Mouse (Mus musculus) limb, embryonic 14.5 days (tissue): ENCODE results near the gene Rps27rt. TPM values are rescaled to one million over a fixed set of nuclear protein-coding genes. Genes with fewer than 3 reads are reported as not detected.
A peak's percentile ranks its signal among the peaks of the same experiment; 100 is the strongest.

ENCODE experiments used
- ATAC-seq: fragments of 200-750 bp; cut with Nextera tagmentation; 2 replicates; pipeline ENCODE4 v1.8.0; 2017; ENCODE audit warnings: low read depth, moderate number of reproducible peaks, moderate TSS enrichment; ENCODE audit not compliant: low FRiP score
- DNase-seq: peaks from one replicate; pipeline ENCODE4 v3.0.0-alpha.2; 2015; ENCODE audit warnings: low spot score
- H3K27ac ChIP-seq: fragments of 300-500 bp; sonication (generic); replicated peaks from 2 replicates; pipeline ENCODE4 v1.5.1; 2014; ENCODE audit warnings: low read depth, mild to moderate bottlenecking, low read length, moderate library complexity, mixed read lengths
- H3K27me3 ChIP-seq: fragments of 300-500 bp; sonication (generic); 2 replicates; pipeline ENCODE4 v1.6.1; 2014; ENCODE audit warnings: low read length, mixed read lengths; ENCODE audit not compliant: control insufficient read depth, insufficient read depth
- H3K36me3 ChIP-seq: fragments of 300-500 bp; sonication (generic); 2 replicates; pipeline ENCODE4 v1.6.1; 2014; ENCODE audit warnings: mild to moderate bottlenecking, low read length, moderate library complexity, mixed read lengths; ENCODE audit not compliant: control insufficient read depth, insufficient read depth
- H3K4me1 ChIP-seq: fragments of 300-500 bp; sonication (generic); 2 replicates; pipeline ENCODE4 v1.6.1; 2014; ENCODE audit warnings: antibody characterized with exemption, low read length, mixed read lengths; ENCODE audit not compliant: control insufficient read depth, insufficient read depth
- H3K4me2 ChIP-seq: fragments of 300-500 bp; sonication (generic); replicated peaks from 2 replicates; pipeline ENCODE4 v1.6.1; 2014; ENCODE audit warnings: low read depth, mild to moderate bottlenecking, low read length, moderate library complexity; ENCODE audit not compliant: severe bottlenecking
- H3K4me3 ChIP-seq: fragments of 300-500 bp; sonication (generic); replicated peaks from 2 replicates; pipeline ENCODE4 v1.5.1; 2014; ENCODE audit warnings: low read length
- H3K9ac ChIP-seq: fragments of 300-500 bp; sonication (generic); 2 replicates; pipeline ENCODE4 v1.6.1; 2014; ENCODE audit warnings: mild to moderate bottlenecking, low read depth, low read length, moderate library complexity; ENCODE audit not compliant: severe bottlenecking
- H3K9me3 ChIP-seq: fragments of 300-500 bp; sonication (generic); 2 replicates; pipeline ENCODE4 v1.6.1; 2016; ENCODE audit warnings: low read length; ENCODE audit not compliant: control insufficient read depth
- POLR2A ChIP-seq: fragments of 200-500 bp; IDR thresholded peaks from 2 replicates; pipeline ENCODE4 v1.8.0; 2012; ENCODE audit warnings: inconsistent platforms, mild to moderate bottlenecking, moderate library complexity, borderline replicate concordance; ENCODE audit not compliant: insufficient read depth, insufficient read length; ENCODE audit errors: extremely low read depth
- WGBS: fragments of 180-500 bp; shearing (Covaris S2); extraction: QIAGEN DNeasy Blood & Tissue Kit; methylation state at CpG from one replicate; pipeline ENCODE4 v1.1.7; 2014; 5-methylcytosine and 5-hydroxymethylcytosine counted together
- polyA plus RNA-seq, 2 experiments: library from polyadenylated mRNA; depleted of rRNA in 1 of 2; stranded (reverse) in 1 of 2; unstranded in 1 of 2; fragments of >200 nt; fragmentation: Nextera tagmentation in 1 of 2; extraction: Ambion mirVana in 1 of 2; gene quantifications; 2 replicates each; pipeline versions ENCODE4 v1.2.1 to v1.2.3; 2012 to 2014

The Rps27rt gene
- polyA plus RNA-seq, 2 experiments, result 50.7 to 574 TPM

DNA sequence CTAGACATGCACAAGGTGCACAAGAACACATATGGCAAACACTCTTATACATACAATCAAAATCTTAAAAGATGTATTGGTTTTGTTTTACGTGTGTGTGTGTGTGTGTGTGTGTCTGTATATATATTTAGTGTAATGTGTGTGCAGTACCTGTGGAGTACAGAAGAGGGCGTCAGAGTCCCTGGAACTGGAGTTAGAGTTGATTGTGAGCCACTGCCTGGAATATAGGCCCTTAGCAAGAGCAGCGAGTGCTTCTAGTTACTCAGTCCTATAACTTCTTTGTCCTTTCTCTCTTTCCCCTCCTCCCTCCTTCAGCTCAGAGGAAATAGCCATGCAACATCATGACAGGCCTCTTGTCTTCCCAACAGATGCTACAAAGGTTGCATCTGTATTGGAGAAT is 40.6 kb upstream of the Rps27rt start:
- 78% methylated on average over 3 of the region's 3 CpGs for WGBS
- no peak overlapping the region for H3K27ac ChIP-seq
- no peak overlapping the region for H3K9ac ChIP-seq
- no peaks in the 10 kb centered on the region for H3K36me3 ChIP-seq
- no peak for DNase-seq
- H3K4me3 ChIP-seq, result no peak overlapping the region
- no peaks in the 10 kb centered on the region for H3K9me3 ChIP-seq
- no peak for TF ChIP-seq POLR2A
- H3K4me1 ChIP-seq, result no peaks in the 10 kb centered on the region
- ATAC-seq, result no peak
- no peaks in the 10 kb centered on the region for H3K27me3 ChIP-seq
- H3K4me2 ChIP-seq, result no peak overlapping the region

DNA sequence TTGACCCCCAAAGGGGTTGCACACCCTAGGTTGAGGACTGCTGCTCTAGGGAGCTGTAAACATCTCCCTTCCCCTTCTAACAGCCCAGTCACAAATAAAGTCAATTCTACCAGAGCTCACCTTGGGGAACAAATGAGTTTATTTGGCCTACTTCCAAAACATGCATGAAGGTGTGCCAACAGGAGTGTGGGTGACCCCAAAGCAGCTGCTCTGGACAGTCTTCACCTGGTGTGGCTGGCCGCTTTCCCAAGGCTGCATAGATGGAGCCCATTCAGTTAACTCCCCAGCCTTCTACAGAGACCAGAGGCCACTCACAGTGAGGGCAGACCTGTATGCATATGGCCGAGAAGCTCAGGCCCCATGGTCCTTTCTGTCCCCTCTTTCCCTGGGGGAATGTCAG is 38.9 kb upstream of the Rps27rt start:
- TF ChIP-seq POLR2A, result no peak
- 82% methylated on average over 2 of the region's 2 CpGs for WGBS
- Histone ChIP-seq H3K4me3 (no peak overlapping the region), H3K4me1 (no peaks in the 10 kb centered on the region), H3K36me3 (no peaks in the 10 kb centered on the region), H3K4me2 (no peak overlapping the region), H3K27ac (no peak overlapping the region), H3K9ac (no peak overlapping the region), H3K9me3 (no peaks in the 10 kb centered on the region), H3K27me3 (no peaks in the 10 kb centered on the region)
- DNase-seq (no peak), ATAC-seq (no peak)

DNA sequence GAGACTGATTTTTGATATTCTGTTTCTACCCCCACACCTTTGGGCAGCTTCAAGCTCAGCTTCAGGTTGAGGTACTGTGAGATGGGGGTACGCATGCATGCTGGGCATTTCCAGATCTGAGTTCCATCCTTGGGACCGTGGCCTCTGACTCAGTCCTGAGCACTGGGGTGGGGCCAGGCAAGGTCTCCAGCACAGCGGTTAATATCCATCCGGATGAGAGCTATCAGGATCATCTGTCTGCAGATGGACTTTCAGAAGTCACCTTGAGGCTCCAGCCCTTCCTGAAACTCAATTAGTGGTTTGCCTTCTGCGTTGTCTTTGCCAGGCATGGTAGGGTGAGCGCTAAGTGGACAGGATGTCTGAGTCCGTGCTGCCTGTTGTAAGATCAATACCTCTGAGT is 37.6 kb upstream of the Rps27rt start:
- Histone ChIP-seq H3K9ac (no peak overlapping the region), H3K4me3 (no peak overlapping the region), H3K4me2 (no peak overlapping the region), H3K36me3 (no peaks in the 10 kb centered on the region), H3K4me1 (no peaks in the 10 kb centered on the region), H3K27ac (no peak overlapping the region), H3K9me3 (no peaks in the 10 kb centered on the region), H3K27me3 (no peaks in the 10 kb centered on the region)
- no peak for ATAC-seq
- no peak for TF ChIP-seq POLR2A
- 84% methylated on average over 7 of the region's 7 CpGs for WGBS
- no peak for DNase-seq

DNA sequence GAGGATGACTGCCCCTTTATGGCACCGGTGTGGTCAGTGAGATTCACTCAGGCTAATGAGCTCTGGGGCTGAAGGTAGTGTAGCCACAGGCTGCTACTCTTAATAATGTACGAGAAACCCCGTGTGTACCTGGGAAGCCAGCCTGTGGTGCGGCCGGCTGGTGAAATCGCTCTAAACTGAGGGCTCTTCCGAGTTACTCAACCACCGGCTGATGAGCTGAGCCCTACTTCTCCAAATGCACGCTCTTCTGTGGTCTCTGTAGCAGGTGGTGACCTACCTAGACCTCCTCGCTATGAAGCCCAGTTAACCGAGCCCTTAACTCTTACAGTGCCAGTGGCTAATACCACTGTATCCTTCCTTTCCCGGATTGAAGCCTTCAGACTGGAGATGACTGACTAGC is 29.8 kb upstream of the Rps27rt start:
- no peak overlapping the region for H3K9ac ChIP-seq
- H3K9me3 ChIP-seq, result 0 out of 2 replicates have a peak, but pooled peaks cover 4% of the 10 kb centered on the region
- WGBS, result 20% methylated on average over 12 of the region's 12 CpGs
- H3K4me2 ChIP-seq, result no peak overlapping the region
- H3K4me1 ChIP-seq, result peaks cover 9% of the 10 kb centered on the region; the same call in 1 of the 2 replicates
- H3K4me3 ChIP-seq, result no peak overlapping the region
- no peaks in the 10 kb centered on the region for H3K27me3 ChIP-seq
- no peak for ATAC-seq
- H3K36me3 ChIP-seq, result no peaks in the 10 kb centered on the region
- H3K27ac ChIP-seq, result no peak overlapping the region
- no peak for TF ChIP-seq POLR2A
- DNase-seq, result no peak

DNA sequence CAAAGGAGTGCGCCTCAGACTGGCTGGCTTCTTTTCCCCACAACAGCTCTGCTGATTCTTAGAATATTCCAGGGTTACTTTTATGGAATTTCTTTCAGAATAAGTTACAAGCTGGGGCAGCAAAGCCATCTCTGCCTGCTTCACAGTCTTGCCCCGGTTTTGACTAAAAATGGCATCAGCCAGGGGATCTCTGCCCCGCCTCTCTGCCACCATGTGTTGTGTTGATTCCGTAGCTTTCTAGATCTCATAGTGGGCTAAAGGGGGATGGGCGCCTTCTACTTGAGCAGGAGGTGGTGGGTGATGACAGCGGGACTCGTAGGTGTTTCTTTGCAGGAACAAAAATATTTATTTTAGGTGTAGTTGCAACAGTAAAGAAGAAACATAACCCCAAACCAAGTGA is 25.7 kb upstream of the Rps27rt start:
- WGBS, result 81% methylated on average over 7 of the region's 7 CpGs
- Histone ChIP-seq H3K4me1 (peaks cover 20% of the 10 kb centered on the region), H3K4me2 (no peak overlapping the region), H3K36me3 (no peaks in the 10 kb centered on the region), H3K9me3 (0 out of 2 replicates have a peak, but pooled peaks cover 4% of the 10 kb centered on the region), H3K27ac (0 out of 2 replicates have a peak overlapping the region, but pooled peaks have one; percentile 38), H3K4me3 (no peak overlapping the region), H3K27me3 (no peaks in the 10 kb centered on the region), H3K9ac (no peak overlapping the region; the same call in 1 of the 2 replicates)
- no peak for ATAC-seq
- no peak for DNase-seq
- TF ChIP-seq POLR2A, result no peak

DNA sequence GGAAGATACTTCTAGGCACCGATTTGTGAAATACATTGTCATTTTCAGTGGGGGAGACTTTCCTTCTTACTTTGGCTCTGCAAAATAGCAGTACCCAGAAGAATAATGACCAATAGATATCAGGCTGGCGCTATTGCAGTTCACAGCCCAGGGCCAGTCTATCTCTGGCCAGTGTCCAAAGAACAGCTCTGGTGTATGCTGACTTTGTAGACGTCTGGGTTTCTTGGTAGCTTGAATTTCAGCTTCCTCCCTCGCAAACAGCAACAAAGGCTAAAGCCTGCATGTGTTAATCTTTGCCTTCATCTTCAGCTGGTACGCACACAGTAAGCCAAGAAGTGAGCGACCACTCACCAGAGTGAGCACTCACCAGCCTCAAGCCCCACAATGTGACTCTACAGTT is 25.2 kb upstream of the Rps27rt start:
- Histone ChIP-seq H3K4me3 (no peak overlapping the region), H3K36me3 (no peaks in the 10 kb centered on the region), H3K27ac (0 out of 2 replicates have a peak overlapping the region, but pooled peaks have one; percentile 38), H3K9me3 (0 out of 2 replicates have a peak, but pooled peaks cover 4% of the 10 kb centered on the region), H3K4me1 (peaks cover 20% of the 10 kb centered on the region), H3K4me2 (no peak overlapping the region), H3K27me3 (no peaks in the 10 kb centered on the region), H3K9ac (no peak overlapping the region)
- TF ChIP-seq POLR2A, result no peak
- DNase-seq (no peak), ATAC-seq (no peak)
- 53% methylated on average over 6 of the region's 6 CpGs for WGBS
